Mouse (Mus musculus): ENCODE results near the gene Dlgap4.

GRCm38 (mm10) chr2:156756937-156757336 is 143.4 kb downstream of the Dlgap4 start:
- TF ChIP-seq MYOD1 (IDR thresholded peaks at IDR 0.05; ENCODE audit: control insufficient read depth, insufficient read length, low read depth), result no peak
- no peak for TF ChIP-seq CTCF (IDR thresholded peaks at IDR 0.05; ENCODE audit: control insufficient read depth, insufficient read depth, insufficient read length)
- TF ChIP-seq CEBPB (IDR thresholded peaks at IDR 0.05; ENCODE audit: low read depth), result no peak
- TF ChIP-seq FOSL1 (IDR thresholded peaks at IDR 0.05; ENCODE audit: insufficient read depth, low read length, poor library complexity, severe bottlenecking), result no peak
- no peak for TF ChIP-seq MAX (IDR thresholded peaks at IDR 0.05)
- no peak for TF ChIP-seq USF1 (IDR thresholded peaks at IDR 0.05; ENCODE audit: low read depth)
- no peak for TF ChIP-seq MYOG (IDR thresholded peaks at IDR 0.05; ENCODE audit: control insufficient read depth, extremely low read depth, insufficient read length)
